Mouse (Mus musculus) forebrain, postnatal 0 days (tissue): ENCODE data around the gene Ctss. TPM values are rescaled to one million over a fixed set of nuclear protein-coding genes. Genes with fewer than 3 reads are reported as not detected.
"Not testable (repeated sequence)": the region's sequence is repeated elsewhere in the genome, so short reads cannot be mapped to it uniquely, and the experiment has no call there.

Experiments
- ATAC-seq: fragments of 200-750 bp; cut with Nextera tagmentation; 2 replicates; pipeline ENCODE4 v1.8.0; 2017; ENCODE audit warnings: mild to moderate bottlenecking, moderate library complexity
- DNase-seq: peaks from one replicate; pipeline ENCODE4 v3.0.0-alpha.2; 2015
- H3K27ac ChIP-seq: fragments of 300-500 bp; sonication (generic); 2 replicates; pipeline ENCODE4 v1.5.1; 2014; ENCODE audit warnings: low read depth, mild to moderate bottlenecking, antibody characterized with exemption, low read length, moderate library complexity, mixed read lengths
- H3K27me3 ChIP-seq: fragments of 300-500 bp; sonication (generic); 2 replicates; pipeline ENCODE4 v1.6.1; 2014; ENCODE audit warnings: mild to moderate bottlenecking, low read length, mixed read lengths; ENCODE audit not compliant: insufficient read depth
- H3K36me3 ChIP-seq: fragments of 300-500 bp; sonication (generic); 2 replicates; pipeline ENCODE4 v1.6.1; 2014; ENCODE audit warnings: mild to moderate bottlenecking, moderate library complexity; ENCODE audit not compliant: insufficient read depth
- H3K4me1 ChIP-seq: fragments of 300-500 bp; sonication (generic); 2 replicates; pipeline ENCODE4 v1.6.1; 2014; ENCODE audit warnings: antibody characterized with exemption; ENCODE audit not compliant: insufficient read depth
- H3K4me2 ChIP-seq: fragments of 300-500 bp; sonication (generic); 2 replicates; pipeline ENCODE4 v1.6.1; 2014; ENCODE audit warnings: low read depth, mild to moderate bottlenecking, moderate library complexity
- H3K4me3 ChIP-seq: fragments of 300-500 bp; sonication (generic); 2 replicates; pipeline ENCODE4 v1.5.1; 2014; ENCODE audit warnings: low read depth, low read length, mixed read lengths
- H3K9ac ChIP-seq: fragments of 300-500 bp; sonication (generic); 2 replicates; pipeline ENCODE4 v1.6.1; 2014; ENCODE audit warnings: mild to moderate bottlenecking
- H3K9me3 ChIP-seq: fragments of 300-500 bp; sonication (generic); 2 replicates; pipeline ENCODE4 v1.6.1; 2016; ENCODE audit warnings: low read length
- CTCF ChIP-seq: sonication (generic); IDR thresholded peaks from 2 replicates; pipeline ENCODE4 v1.5.1; 2016; ENCODE audit warnings: antibody characterized with exemption, control low read depth, low read depth
- WGBS: fragments of 180-500 bp; shearing (Covaris S2); extraction: QIAGEN DNeasy Blood & Tissue Kit; methylation state at CpG from one replicate; pipeline ENCODE4 v1.1.7; 2014; 5-methylcytosine and 5-hydroxymethylcytosine counted together
- polyA plus RNA-seq: library from polyadenylated mRNA; unstranded; fragments of >200 nt; fragmentation: Nextera tagmentation; extraction: Ambion mirVana; gene quantifications from 2 replicates; pipeline ENCODE4 v1.2.1, GENCODE M21; 2015
- total RNA-seq: library from RNA; depleted of rRNA; stranded (reverse); fragments of >200 nt; gene quantifications from 2 replicates; pipeline ENCODE4 v1.2.3, GENCODE M21; 2014

Ctss gene
- total and polyA plus RNA-seq, 2 experiments from 2014 or later: 20.3 to 23.1 TPM

DNA sequence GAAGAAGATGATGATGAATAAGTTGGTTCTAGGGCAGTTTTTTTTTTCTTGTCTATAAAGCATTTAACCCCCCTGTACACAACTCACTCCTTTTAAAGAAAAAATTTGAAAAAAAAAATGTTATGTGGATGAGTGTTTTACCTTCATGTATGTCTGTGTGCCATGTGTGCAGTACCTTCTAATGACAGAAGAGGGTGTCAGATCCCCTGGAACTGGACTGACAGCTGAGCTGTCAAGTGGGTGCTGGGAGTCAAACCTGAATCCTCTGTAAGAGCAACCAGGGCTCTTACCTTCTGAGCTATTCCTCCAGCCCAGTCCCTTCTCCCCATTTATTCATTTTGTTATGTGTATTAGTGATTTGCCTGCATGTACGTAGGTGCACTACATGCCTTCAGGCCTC, 4.4 kb downstream of the Ctss start:
- DNase-seq (no peak), ATAC-seq (no peak)
- Histone ChIP-seq H3K36me3 (no peaks in the 10 kb centered on the region), H3K4me1 (no peaks in the 10 kb centered on the region), H3K9ac (no peak overlapping the region), H3K27me3 (no peaks in the 10 kb centered on the region), H3K4me3 (no peak overlapping the region), H3K4me2 (no peak overlapping the region), H3K27ac (no peak overlapping the region), H3K9me3 (no peaks in the 10 kb centered on the region)
- no peak for TF ChIP-seq CTCF
- 97% methylated on average over 1 of the region's 1 CpGs for WGBS

DNA sequence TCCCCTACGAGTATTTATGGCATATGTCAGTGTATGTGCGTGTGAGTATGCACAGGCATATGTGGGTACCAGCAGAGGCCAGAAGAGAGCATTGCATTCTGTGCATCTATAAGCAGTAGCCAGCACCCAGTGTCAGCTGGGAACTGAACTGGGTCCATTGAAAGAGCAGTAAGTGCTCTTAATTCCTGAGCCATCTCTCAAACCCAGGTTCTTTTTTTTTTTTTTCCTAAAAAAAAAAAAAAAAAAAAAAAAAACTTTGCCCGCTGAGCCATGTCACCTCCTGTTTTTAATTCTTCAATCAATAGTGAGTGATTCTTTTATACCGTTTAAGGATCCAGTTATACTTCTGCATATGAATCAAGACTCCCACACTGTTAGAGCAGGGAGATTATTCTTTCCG, 6.8 kb downstream of the Ctss start:
- DNase-seq (no peak), ATAC-seq (no peak)
- WGBS: 93% methylated on average over 5 of the region's 5 CpGs
- no peak for TF ChIP-seq CTCF
- Histone ChIP-seq H3K4me2 (no peak overlapping the region), H3K27ac (no peak overlapping the region), H3K36me3 (no peaks in the 10 kb centered on the region), H3K9ac (no peak overlapping the region), H3K4me1 (no peaks in the 10 kb centered on the region), H3K4me3 (no peak overlapping the region), H3K27me3 (no peaks in the 10 kb centered on the region), H3K9me3 (no peaks in the 10 kb centered on the region)

DNA sequence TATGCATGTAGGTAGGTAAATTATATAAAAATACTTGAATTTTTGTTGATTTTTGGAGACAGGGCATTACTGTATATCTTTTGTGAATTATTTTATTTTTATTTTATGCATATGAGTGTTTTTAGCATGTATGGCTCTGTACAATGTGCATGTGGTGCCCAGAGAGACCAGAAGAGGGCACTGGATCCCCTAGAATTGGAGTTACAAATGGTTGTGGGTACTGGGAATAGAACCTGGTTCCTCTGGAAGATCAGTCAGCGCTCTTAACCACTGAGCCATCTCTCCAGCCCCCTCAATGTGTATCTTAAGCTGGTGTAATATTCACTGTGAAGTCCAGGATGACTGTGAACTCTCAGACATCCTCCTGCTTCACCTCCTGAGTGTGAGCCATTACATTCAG, 8.3 kb downstream of the Ctss start:
- no peak overlapping the region for H3K27ac ChIP-seq
- no peak overlapping the region for H3K4me2 ChIP-seq
- DNase-seq: no peak
- 73% methylated on average over 1 of the region's 1 CpGs for WGBS
- no peaks in the 10 kb centered on the region for H3K27me3 ChIP-seq
- TF ChIP-seq CTCF: no peak
- no peaks in the 10 kb centered on the region for H3K36me3 ChIP-seq
- H3K4me1 ChIP-seq: no peaks in the 10 kb centered on the region
- no peak overlapping the region for H3K4me3 ChIP-seq
- no peak for ATAC-seq
- no peak overlapping the region for H3K9ac ChIP-seq
- no peaks in the 10 kb centered on the region for H3K9me3 ChIP-seq

DNA sequence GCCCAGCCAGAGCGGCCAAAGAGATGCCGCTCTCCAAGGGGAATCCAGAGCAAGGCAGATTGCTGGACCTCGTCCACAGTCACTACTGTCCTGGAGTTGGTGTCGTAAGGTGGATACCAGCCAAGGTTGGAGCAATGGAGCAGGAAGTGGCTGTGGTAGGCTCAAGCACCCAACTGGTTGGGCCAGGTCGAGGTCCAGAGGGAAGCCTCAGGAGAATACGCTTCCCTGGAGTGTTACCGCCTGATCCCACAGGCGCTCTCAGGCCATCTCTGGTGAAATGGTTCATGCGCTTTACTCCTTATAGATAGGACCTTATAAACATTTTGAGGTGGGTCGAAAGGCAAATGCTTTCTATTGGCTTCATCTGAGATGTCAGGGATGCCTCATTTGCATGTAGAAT, 12.3 kb downstream of the Ctss start:
- Histone ChIP-seq H3K27ac (no peak overlapping the region), H3K9me3 (no peaks in the 10 kb centered on the region), H3K36me3 (no peaks in the 10 kb centered on the region), H3K4me1 (no peaks in the 10 kb centered on the region), H3K27me3 (no peaks in the 10 kb centered on the region), H3K4me2 (no peak overlapping the region), H3K9ac (no peak overlapping the region), H3K4me3 (no peak overlapping the region)
- WGBS: 87% methylated on average over 10 of the region's 10 CpGs
- DNase-seq (no peak), ATAC-seq (no peak)
- no peak for TF ChIP-seq CTCF

DNA sequence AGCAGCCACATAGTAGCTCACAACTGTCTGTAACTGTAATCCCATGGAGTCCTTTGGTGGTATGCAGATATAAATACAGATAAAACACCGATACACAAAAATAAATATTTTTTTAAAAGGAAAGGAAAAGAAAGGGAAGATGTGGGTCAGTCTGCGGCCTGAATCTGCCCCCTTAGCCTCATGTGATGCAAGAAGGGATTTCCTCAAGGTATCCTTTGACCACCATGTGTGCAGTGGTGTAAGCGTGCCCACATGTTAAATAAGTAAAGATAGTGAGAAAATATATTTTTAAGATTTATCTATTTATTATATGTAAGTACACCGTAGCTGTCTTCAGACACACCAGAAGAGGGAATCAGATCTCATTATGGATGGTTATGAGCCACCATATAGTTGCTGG, 13.3 kb downstream of the Ctss start:
- no peaks in the 10 kb centered on the region for H3K36me3 ChIP-seq
- no peak overlapping the region for H3K9ac ChIP-seq
- H3K4me3 ChIP-seq: no peak overlapping the region
- no peak for TF ChIP-seq CTCF
- 93% methylated on average over 4 of the region's 4 CpGs for WGBS
- H3K9me3 ChIP-seq: no peaks in the 10 kb centered on the region
- H3K27ac ChIP-seq: no peak overlapping the region
- no peak overlapping the region for H3K4me2 ChIP-seq
- ATAC-seq (no peak), DNase-seq (no peak)
- H3K27me3 ChIP-seq: no peaks in the 10 kb centered on the region
- H3K4me1 ChIP-seq: no peaks in the 10 kb centered on the region

DNA sequence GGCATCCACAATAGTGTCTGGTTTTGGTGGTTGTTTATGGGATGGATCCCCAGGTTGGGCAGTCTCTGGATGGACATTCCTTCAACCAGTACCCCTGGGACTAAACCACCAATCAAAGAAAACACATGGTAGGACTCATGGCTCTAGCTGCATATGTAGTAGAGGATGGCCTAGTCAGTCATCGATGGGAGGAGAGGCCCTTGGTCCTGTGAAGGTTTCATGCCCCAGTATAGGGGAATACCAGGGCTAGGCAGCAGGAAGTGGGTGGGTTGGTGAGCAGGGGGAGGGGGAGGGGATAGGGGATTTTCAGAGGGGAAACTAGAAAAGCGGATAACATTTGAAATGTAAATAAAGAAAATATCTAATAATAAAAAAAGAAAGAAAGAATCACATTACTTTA, 14.6 kb downstream of the Ctss start:
- H3K4me1 ChIP-seq, H3K36me3 ChIP-seq, H3K4me2 ChIP-seq, DNase-seq, H3K9ac ChIP-seq, H3K27me3 ChIP-seq, H3K27ac ChIP-seq, H3K4me3 ChIP-seq, ATAC-seq, H3K9me3 ChIP-seq: not testable (repeated sequence)
- 90% methylated on average over 2 of the region's 2 CpGs for WGBS

DNA sequence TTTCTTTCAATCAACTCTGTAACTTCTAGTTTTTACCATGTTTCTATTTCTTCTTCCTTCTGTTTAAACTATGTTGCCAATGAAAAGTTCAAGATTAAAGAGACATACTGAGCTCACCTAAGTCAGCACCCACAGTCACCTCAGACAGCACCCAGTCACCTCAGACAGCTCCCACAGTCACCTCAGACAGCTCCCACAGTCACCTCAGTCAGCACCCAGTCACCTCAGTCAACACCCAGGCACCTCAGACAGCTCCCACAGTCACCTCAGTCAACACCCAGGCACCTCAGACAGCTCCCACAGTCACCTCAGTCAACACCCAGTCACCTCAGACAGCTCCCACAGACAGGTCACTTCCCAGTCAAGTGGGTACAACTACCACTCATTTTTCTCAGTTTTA, 15.6 kb downstream of the Ctss start:
- DNase-seq (no peak), ATAC-seq (no peak)
- Histone ChIP-seq H3K36me3 (no peaks in the 10 kb centered on the region), H3K4me3 (no peak overlapping the region), H3K9me3 (no peaks in the 10 kb centered on the region), H3K4me2 (no peak overlapping the region), H3K4me1 (no peaks in the 10 kb centered on the region), H3K27me3 (no peaks in the 10 kb centered on the region), H3K27ac (no peak overlapping the region), H3K9ac (no peak overlapping the region)
- TF ChIP-seq CTCF: no peak

DNA sequence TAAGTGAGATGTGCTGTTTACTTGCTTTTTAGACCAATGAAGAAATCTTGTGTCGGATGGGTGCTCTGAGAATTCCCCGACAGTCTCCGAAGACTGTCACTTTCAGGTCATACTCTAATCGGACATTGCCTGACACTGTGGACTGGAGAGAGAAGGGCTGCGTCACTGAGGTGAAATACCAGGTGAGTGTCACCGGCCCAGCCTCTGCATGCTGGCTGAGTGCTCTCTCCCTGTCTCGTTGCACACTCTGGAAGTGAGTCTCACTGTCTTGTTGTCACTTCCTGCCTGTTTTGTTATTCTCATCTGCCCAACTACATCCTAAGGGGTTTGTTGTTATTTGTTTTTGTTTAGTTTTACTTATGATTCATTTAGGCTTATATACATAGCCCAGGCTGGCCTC, 16.4 kb downstream of the Ctss start:
- WGBS: 72% methylated on average over 7 of the region's 7 CpGs
- no peak overlapping the region for H3K4me3 ChIP-seq
- no peak overlapping the region for H3K27ac ChIP-seq
- no peak overlapping the region for H3K9ac ChIP-seq
- ATAC-seq: no peak
- H3K4me2 ChIP-seq: no peak overlapping the region
- no peaks in the 10 kb centered on the region for H3K36me3 ChIP-seq
- no peaks in the 10 kb centered on the region for H3K4me1 ChIP-seq
- no peaks in the 10 kb centered on the region for H3K27me3 ChIP-seq
- TF ChIP-seq CTCF: no peak
- H3K9me3 ChIP-seq: no peaks in the 10 kb centered on the region
- no peak for DNase-seq
